Mouse (Mus musculus) MEL-GATA-1-ER (cell line): ENCODE measurements at regions not wholly inside any gene's neighbourhood (a gene's known extent, or its start where the extent isn't known, plus 50 kb on each side); places are given as distances from the start of the nearest gene placed in this dataset.

ENCODE experiments used
- DNase-seq: peaks from one replicate; pipeline ENCODE4 v3.0.0-alpha.2; 2012; ENCODE audit warnings: low read depth; ENCODE audit errors: extremely low read depth

- DNase-seq: no peak
Measured at GRCm38 (mm10) chr3:134605356-134605771, 223.4 kb upstream of the Tacr3 start.

DNA sequence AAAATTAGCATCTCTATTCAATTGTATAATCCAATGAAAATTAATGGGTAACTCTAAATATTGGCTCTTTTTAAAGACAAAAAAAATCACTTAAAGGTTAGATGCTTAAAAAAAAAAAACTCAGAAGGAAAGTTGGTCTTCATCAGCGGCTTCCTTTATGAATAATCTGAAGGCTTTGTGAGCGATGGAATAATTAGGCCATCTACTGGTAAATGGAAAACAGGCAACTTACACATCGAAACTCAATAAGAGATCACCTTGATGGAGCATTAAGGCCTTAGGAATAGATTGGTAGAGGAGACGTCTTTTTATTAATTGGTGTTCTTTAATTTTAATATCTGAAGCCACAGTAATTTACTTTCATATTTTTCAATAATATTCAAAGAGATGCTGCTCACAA is 218.6 kb upstream of the Tacr3 start:
- no peak for DNase-seq

GRCm38 (mm10) chr3:134611516-134612297 is 217.1 kb upstream of the Tacr3 start:
- no peak for DNase-seq

DNA sequence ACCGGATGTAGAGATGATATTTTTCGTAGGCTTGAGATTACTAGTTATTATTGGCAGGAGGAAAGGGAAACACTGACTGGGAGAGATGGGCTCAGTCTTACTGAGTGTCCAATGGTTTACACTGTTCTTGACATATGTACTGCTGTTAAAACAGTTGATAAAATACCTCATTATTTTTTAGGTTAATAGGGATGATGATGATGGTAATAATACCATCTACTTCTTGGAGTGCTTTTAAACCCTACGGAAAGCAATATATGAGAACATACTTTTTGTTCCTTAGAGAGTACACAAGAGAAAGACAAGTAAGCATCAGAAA is 216.6 kb upstream of the Tacr3 start:
- no peak for DNase-seq

GRCm38 (mm10) chr3:134629166-134630134 is 199.4 kb upstream of the Tacr3 start:
- DNase-seq: peak; percentile 56

- no peak for DNase-seq
Measured at GRCm38 (mm10) chr3:134630135-134630516, 198.7 kb upstream of the Tacr3 start.

- peak; percentile 4 for DNase-seq
Measured at GRCm38 (mm10) chr3:134648727-134649445, 179.9 kb upstream of the Tacr3 start.

DNA sequence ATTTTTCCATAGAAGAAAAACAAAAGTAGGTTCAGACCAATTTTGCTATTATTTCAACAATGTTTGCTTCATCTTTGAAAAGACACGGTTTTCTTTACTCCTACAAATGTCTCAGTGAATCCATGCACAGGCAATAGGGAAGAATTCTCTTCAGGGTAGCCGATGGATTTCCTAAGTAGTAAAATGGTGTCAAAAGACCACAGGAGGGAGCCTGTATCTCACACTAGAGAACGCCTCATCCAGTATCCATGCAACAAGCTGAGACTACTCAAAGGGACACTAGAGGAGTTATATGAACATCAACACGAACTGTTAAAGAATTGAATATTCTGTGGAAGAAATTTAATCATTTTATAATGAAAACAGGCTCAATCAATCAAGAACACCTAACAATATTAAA is 174.8 kb upstream of the Tacr3 start:
- no peak for DNase-seq

DNA sequence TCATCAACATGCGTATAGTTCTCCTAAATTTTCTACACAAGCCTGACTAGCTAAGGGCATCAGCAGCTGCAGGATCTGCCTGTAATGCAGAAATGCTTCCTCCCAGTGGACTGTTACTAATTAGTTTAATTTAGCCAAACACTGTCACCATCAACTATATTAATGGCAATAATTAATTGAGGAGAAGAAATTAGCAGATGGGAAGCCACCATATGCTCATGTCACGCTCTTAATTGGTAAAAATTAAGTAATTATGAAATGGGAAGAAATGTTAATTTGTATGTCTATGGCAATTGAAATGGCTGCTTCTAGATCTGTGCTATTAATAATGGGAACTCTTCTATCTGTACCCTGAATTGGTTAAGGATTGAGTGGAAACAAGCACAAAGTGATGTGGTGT is 133.9 kb upstream of the Tacr3 start:
- no peak for DNase-seq

GRCm38 (mm10) chr3:134718620-134719019 is 110.2 kb upstream of the Tacr3 start:
- no peak for DNase-seq

- no peak for DNase-seq
Measured at GRCm38 (mm10) chr3:134735684-134736083, 93.1 kb upstream of the Tacr3 start.

DNA sequence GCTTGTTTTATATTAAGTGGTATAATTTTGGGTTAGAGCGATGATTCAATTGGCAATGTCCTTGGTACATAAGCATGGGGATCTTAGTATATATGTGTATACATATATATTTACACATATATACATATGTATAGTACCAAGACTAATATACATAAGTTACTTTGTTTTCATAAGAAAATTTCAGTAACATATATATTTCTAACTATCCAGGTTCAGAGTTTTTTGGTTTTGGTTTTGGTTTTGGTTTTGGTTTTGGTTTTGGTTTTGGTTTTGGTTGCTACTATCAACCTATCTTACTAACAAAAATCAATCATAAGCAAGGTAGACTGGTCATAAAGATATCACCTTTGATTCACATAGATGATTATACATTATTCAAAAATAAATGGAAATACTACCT is 67.7 kb upstream of the Tacr3 start:
- no peak for DNase-seq

GRCm38 (mm10) chr3:134763264-134763936 is 65.4 kb upstream of the Tacr3 start:
- no peak for DNase-seq
